Mouse (Mus musculus): ENCODE results near the gene Eci2. TPM values are rescaled to one million over a fixed set of nuclear protein-coding genes. Genes with fewer than 3 reads are reported as not detected.
"Not testable (repeated sequence)": the region's sequence is repeated elsewhere in the genome, so short reads cannot be mapped to it uniquely, and the experiment has no call there.

The Eci2 gene
- polyA plus RNA-seq, 1 experiment from 2014 or later = 131 TPM

- not testable (repeated sequence) for H3K27ac ChIP-seq; H3K4me3 ChIP-seq (replicated peaks); H3K27me3 ChIP-seq; ATAC-seq (replicated peaks; ENCODE audit: low FRiP score); H3K4me1 ChIP-seq; H3K4me2 ChIP-seq; H3K9ac ChIP-seq; H3K9me3 ChIP-seq (replicated peaks)
- peaks cover 62% of the 10 kb centered on the region for H3K36me3 ChIP-seq
- WGBS = 81% methylated on average over 5 of the region's 5 CpGs
These were observed 48.3 kb downstream of the Eci2 start for GRCm38 (mm10) chr13:34978635-34979034.

GRCm38 (mm10) chr13:34977410-34977809 is 49.5 kb downstream of the Eci2 start:
- Histone ChIP-seq H3K4me2 (no peak overlapping the region), H3K4me3 (replicated peaks) (no peak overlapping the region), H3K27ac (no peak overlapping the region), H3K36me3 (peaks cover 56% of the 10 kb centered on the region), H3K4me1 (no peaks in the 10 kb centered on the region), H3K27me3 (no peaks in the 10 kb centered on the region), H3K9ac (no peak overlapping the region), H3K9me3 (replicated peaks) (no peaks in the 10 kb centered on the region)
- ATAC-seq (replicated peaks; ENCODE audit: low FRiP score) = no peak
- WGBS = 91% methylated on average over 3 of the region's 3 CpGs

GRCm38 (mm10) chr13:34976116-34976515 is 50.8 kb downstream of the Eci2 start:
- ATAC-seq (replicated peaks; ENCODE audit: low FRiP score) = no peak
- no peaks in the 10 kb centered on the region for H3K27me3 ChIP-seq
- no peaks in the 10 kb centered on the region for H3K9me3 ChIP-seq (replicated peaks)
- WGBS = 91% methylated on average over 4 of the region's 4 CpGs
- H3K4me2 ChIP-seq = no peak overlapping the region
- peaks cover 44% of the 10 kb centered on the region for H3K36me3 ChIP-seq
- no peaks in the 10 kb centered on the region for H3K4me1 ChIP-seq
- no peak overlapping the region for H3K27ac ChIP-seq
- no peak overlapping the region for H3K4me3 ChIP-seq (replicated peaks)
- H3K9ac ChIP-seq = no peak overlapping the region

GRCm38 (mm10) chr13:34973770-34974169 is 53.1 kb downstream of the Eci2 start:
- WGBS = 58% methylated on average over 1 of the region's 1 CpGs
- Histone ChIP-seq H3K4me3 (replicated peaks) (no peak overlapping the region), H3K9ac (no peak overlapping the region), H3K4me2 (no peak overlapping the region), H3K36me3 (peaks cover 21% of the 10 kb centered on the region), H3K27me3 (no peaks in the 10 kb centered on the region), H3K9me3 (replicated peaks) (no peaks in the 10 kb centered on the region), H3K27ac (no peak overlapping the region), H3K4me1 (no peaks in the 10 kb centered on the region)
- no peak for ATAC-seq (replicated peaks; ENCODE audit: low FRiP score)

GRCm38 (mm10) chr13:34973149-34973548 is 53.7 kb downstream of the Eci2 start:
- no peak overlapping the region for H3K4me3 ChIP-seq (replicated peaks)
- no peak overlapping the region for H3K27ac ChIP-seq
- H3K9me3 ChIP-seq (replicated peaks) = no peaks in the 10 kb centered on the region
- H3K36me3 ChIP-seq = peaks cover 14% of the 10 kb centered on the region
- H3K9ac ChIP-seq = no peak overlapping the region
- H3K27me3 ChIP-seq = no peaks in the 10 kb centered on the region
- 57% methylated on average over 1 of the region's 1 CpGs for WGBS
- no peak overlapping the region for H3K4me2 ChIP-seq
- no peaks in the 10 kb centered on the region for H3K4me1 ChIP-seq
- ATAC-seq (replicated peaks; ENCODE audit: low FRiP score) = no peak

- not testable (repeated sequence) for H3K27ac ChIP-seq; H3K27me3 ChIP-seq; H3K4me2 ChIP-seq; H3K9me3 ChIP-seq (replicated peaks); H3K4me1 ChIP-seq; ATAC-seq (replicated peaks; ENCODE audit: low FRiP score); H3K4me3 ChIP-seq (replicated peaks); H3K36me3 ChIP-seq; H3K9ac ChIP-seq
These were observed 54.4 kb downstream of the Eci2 start for GRCm38 (mm10) chr13:34972456-34972855.

- not testable (repeated sequence) for H3K4me2 ChIP-seq; H3K9me3 ChIP-seq (replicated peaks); H3K4me3 ChIP-seq (replicated peaks); H3K9ac ChIP-seq; H3K27ac ChIP-seq; H3K36me3 ChIP-seq; ATAC-seq (replicated peaks; ENCODE audit: low FRiP score)
- peaks cover 23% of the 10 kb centered on the region for H3K27me3 ChIP-seq
- whole genome bisulfite sequencing = 67% methylated on average over 9 of the region's 9 CpGs
- peaks cover 13% of the 10 kb centered on the region for H3K4me1 ChIP-seq
These were observed 61.2 kb downstream of the Eci2 start for GRCm38 (mm10) chr13:34965647-34966046.

GRCm38 (mm10) chr13:34964866-34965265 is 62.0 kb downstream of the Eci2 start:
- peaks cover 13% of the 10 kb centered on the region for H3K4me1 ChIP-seq
- no peak for ATAC-seq (replicated peaks; ENCODE audit: low FRiP score)
- H3K9me3 ChIP-seq (replicated peaks) = no peaks in the 10 kb centered on the region
- 11% methylated on average over 5 of the region's 5 CpGs for WGBS
- no peak overlapping the region for H3K9ac ChIP-seq
- no peak overlapping the region for H3K27ac ChIP-seq
- H3K27me3 ChIP-seq = peaks cover 23% of the 10 kb centered on the region
- H3K36me3 ChIP-seq = no peaks in the 10 kb centered on the region
- H3K4me2 ChIP-seq = peak overlapping the region; percentile 85
- H3K4me3 ChIP-seq (replicated peaks) = peak overlapping the region; percentile 51

GRCm38 (mm10) chr13:34964419-34964818 is 62.5 kb downstream of the Eci2 start:
- WGBS = 4% methylated on average over 14 of the region's 14 CpGs

GRCm38 (mm10) chr13:34963511-34964397 is 63.1 kb downstream of the Eci2 start, which contains the start of gene Eci3:
Gene Eci3, minus strand, starts transcription at chr13:34963810.
- 2% methylated on average over 32 of the region's 32 CpGs for WGBS
- Histone ChIP-seq H3K9ac (peak within 1 kb of the TSS; percentile 48), H3K4me2 (peak within 1 kb of the TSS; percentile 85), H3K9me3 (replicated peaks) (no peaks in the 10 kb centered on the region), H3K36me3 (no peaks in the 10 kb centered on the region), H3K27me3 (peaks cover 23% of the 10 kb centered on the region), H3K27ac (no peak within 1 kb of the TSS), H3K4me3 (replicated peaks) (peak within 1 kb of the TSS; percentile 51), H3K4me1 (peaks cover 13% of the 10 kb centered on the region)
- ATAC-seq (replicated peaks; ENCODE audit: low FRiP score) = peak; percentile 91

More at GRCm38 (mm10) chr13:34964419-34964818, 62.5 kb downstream of the Eci2 start:
- Histone ChIP-seq H3K27ac (no peak overlapping the region), H3K36me3 (no peaks in the 10 kb centered on the region), H3K4me2 (peak overlapping the region; percentile 85), H3K27me3 (peaks cover 23% of the 10 kb centered on the region), H3K9ac (peak overlapping the region; percentile 48; the same call in 1 of the 2 replicates), H3K4me1 (peaks cover 13% of the 10 kb centered on the region), H3K9me3 (replicated peaks) (no peaks in the 10 kb centered on the region), H3K4me3 (replicated peaks) (peak overlapping the region; percentile 51)
- no peak for ATAC-seq (replicated peaks; ENCODE audit: low FRiP score)

- no peak for ATAC-seq (replicated peaks; ENCODE audit: low FRiP score)
- no peak overlapping the region for H3K4me3 ChIP-seq (replicated peaks)
- no peak overlapping the region for H3K4me2 ChIP-seq
- peaks cover 13% of the 10 kb centered on the region for H3K4me1 ChIP-seq
- 86% methylated on average over 4 of the region's 4 CpGs for WGBS
- peaks cover 20% of the 10 kb centered on the region for H3K27me3 ChIP-seq
- no peak overlapping the region for H3K27ac ChIP-seq
- no peaks in the 10 kb centered on the region for H3K9me3 ChIP-seq (replicated peaks)
- H3K9ac ChIP-seq = no peak overlapping the region
- H3K36me3 ChIP-seq = no peaks in the 10 kb centered on the region
These were observed 65.7 kb downstream of the Eci2 start for GRCm38 (mm10) chr13:34960996-34961770.

- H3K9ac ChIP-seq = not testable (repeated sequence)
- WGBS = 87% methylated on average over 3 of the region's 3 CpGs
These were observed 68.7 kb downstream of the Eci2 start for GRCm38 (mm10) chr13:34958158-34958557.

More at GRCm38 (mm10) chr13:34958158-34958557, 68.7 kb downstream of the Eci2 start:
- H3K36me3 ChIP-seq; H3K4me1 ChIP-seq; H3K27ac ChIP-seq; H3K4me3 ChIP-seq (replicated peaks); H3K27me3 ChIP-seq; ATAC-seq (replicated peaks; ENCODE audit: low FRiP score); H3K9me3 ChIP-seq (replicated peaks); H3K4me2 ChIP-seq: not testable (repeated sequence)
